Mouse (Mus musculus) spleen, adult 2 months (tissue): ENCODE measurements around the gene Pid1.

Experiments
- CTCF ChIP-seq: fragments of 200-500 bp; IDR thresholded peaks from 2 replicates; pipeline ENCODE4 v1.5.1; 2011; ENCODE audit warnings: mild to moderate bottlenecking, inconsistent platforms; ENCODE audit not compliant: insufficient read depth, insufficient read length, insufficient replicate concordance; ENCODE audit errors: extremely low read depth
- POLR2A ChIP-seq: fragments of 200-500 bp; IDR thresholded peaks from 2 replicates; pipeline ENCODE4 v1.6.1; 2011; ENCODE audit warnings: low read depth, low read length, inconsistent platforms

GRCm38 (mm10) chr1:84153943-84154342 lies 210.0 kb downstream of the Pid1 start:
- TF ChIP-seq CTCF (no peak), POLR2A (no peak)
